Mouse (Mus musculus) midbrain, embryonic 16.5 days (tissue): Measurements from ENCODE around the gene Gm15293. TPM values are rescaled to one million over a fixed set of nuclear protein-coding genes. Genes with fewer than 3 reads are reported as not detected.
"Not testable (repeated sequence)": the region's sequence is repeated elsewhere in the genome, so short reads cannot be mapped to it uniquely, and the experiment has no call there.

Experiments used
- ATAC-seq: fragments of 200-750 bp; cut with Nextera tagmentation; 2 replicates; pipeline ENCODE4 v1.8.0; 2017; ENCODE audit warnings: moderate TSS enrichment
- H3K27ac ChIP-seq: fragments of 300-500 bp; sonication (generic); 2 replicates; pipeline ENCODE4 v1.5.1; 2014; ENCODE audit warnings: mild to moderate bottlenecking, low read length, mixed read lengths
- H3K27me3 ChIP-seq: fragments of 300-500 bp; sonication (generic); 2 replicates; pipeline ENCODE4 v1.6.1; 2014; ENCODE audit warnings: low read depth, low read length, mixed read lengths; ENCODE audit not compliant: control insufficient read depth, insufficient read depth
- H3K36me3 ChIP-seq: fragments of 300-500 bp; sonication (generic); 2 replicates; pipeline ENCODE4 v1.6.1; 2014; ENCODE audit warnings: mild to moderate bottlenecking, low read length, moderate library complexity, mixed read lengths; ENCODE audit not compliant: control insufficient read depth, insufficient read depth
- H3K4me1 ChIP-seq: fragments of 300-500 bp; sonication (generic); 2 replicates; pipeline ENCODE4 v1.6.1; 2014; ENCODE audit warnings: mild to moderate bottlenecking, low read length, mixed read lengths; ENCODE audit not compliant: control insufficient read depth, insufficient read depth
- H3K4me2 ChIP-seq: fragments of 300-500 bp; sonication (generic); 2 replicates; pipeline ENCODE4 v1.6.1; 2014; ENCODE audit warnings: mild to moderate bottlenecking, low read length, mixed read lengths
- H3K4me3 ChIP-seq: fragments of 300-500 bp; sonication (generic); 2 replicates; pipeline ENCODE4 v1.5.1; 2014; ENCODE audit warnings: low read depth, mild to moderate bottlenecking, low read length, moderate library complexity, mixed read lengths
- H3K9ac ChIP-seq: fragments of 300-500 bp; sonication (generic); 2 replicates; pipeline ENCODE4 v1.6.1; 2014; ENCODE audit warnings: low read depth, low read length, mixed read lengths
- H3K9me3 ChIP-seq: fragments of 300-500 bp; sonication (generic); replicated peaks from 2 replicates; pipeline ENCODE4 v1.6.1; 2014; ENCODE audit warnings: mild to moderate bottlenecking, low read length, mixed read lengths; ENCODE audit not compliant: control insufficient read depth, poor library complexity, severe bottlenecking
- WGBS: fragments of 180-500 bp; shearing (Covaris S2); extraction: QIAGEN DNeasy Blood & Tissue Kit; methylation state at CpG from one replicate; pipeline ENCODE4 v1.1.7; 2014; 5-methylcytosine and 5-hydroxymethylcytosine counted together
- polyA plus RNA-seq: library from polyadenylated mRNA; unstranded; fragments of >200 nt; fragmentation: Nextera tagmentation; extraction: Ambion mirVana; gene quantifications from 2 replicates; pipeline ENCODE4 v1.2.1, GENCODE M21; 2015

Gm15293 gene
- not detected in 2 replicates for polyA plus RNA-seq

DNA sequence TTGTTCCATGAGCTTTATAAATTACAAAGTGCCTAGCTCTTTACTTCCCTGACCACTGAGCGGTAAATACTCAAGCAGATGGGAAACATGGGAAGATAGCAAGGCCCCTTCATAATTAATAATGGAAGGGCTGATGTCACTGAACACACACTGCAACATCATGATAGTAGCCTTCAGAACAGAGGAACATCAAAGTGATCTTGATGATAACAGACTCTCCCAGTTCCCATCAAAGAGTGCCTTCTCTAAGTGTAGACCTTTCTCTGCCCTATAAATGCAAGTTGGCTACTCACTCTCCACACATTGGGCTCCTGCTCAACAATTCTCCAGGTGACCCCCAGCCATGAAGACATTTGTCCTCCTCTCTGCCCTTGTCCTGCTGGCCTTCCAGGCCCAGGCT is at the start of gene Gm15293:
Gene Gm15293 (plus strand): TSS at position 301 of the 400 bp plus-strand sequence.
- H3K27me3 ChIP-seq, H3K36me3 ChIP-seq, H3K4me3 ChIP-seq, H3K27ac ChIP-seq, H3K9ac ChIP-seq, H3K4me1 ChIP-seq, ATAC-seq, H3K4me2 ChIP-seq, H3K9me3 ChIP-seq: not testable (repeated sequence)
- WGBS, result no CpG with 5 or more reads among the region's 1 CpGs

DNA sequence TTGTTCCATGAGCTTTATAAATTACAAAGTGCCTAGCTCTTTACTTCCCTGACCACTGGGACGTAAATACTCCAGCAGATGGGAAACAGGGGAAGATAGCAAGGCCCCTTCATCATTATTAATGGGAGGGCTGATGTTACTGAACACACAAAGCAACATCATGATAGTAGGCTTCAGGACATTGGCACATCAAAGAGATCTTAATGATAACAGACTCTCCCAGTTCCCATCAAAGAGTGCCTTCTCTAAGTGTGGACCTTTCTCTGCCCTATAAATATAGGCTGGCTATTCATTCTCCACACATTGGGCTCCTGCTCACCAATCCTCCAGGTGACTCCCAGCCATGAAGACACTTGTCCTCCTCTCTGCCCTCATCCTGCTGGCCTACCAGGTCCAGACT is 39.4 kb upstream of the Gm15293 start, which contains the start of gene Defa22:
Gene Defa22 (plus strand): TSS at position 301 of the 400 bp plus-strand sequence.
- no CpG with 5 or more reads among the region's 1 CpGs for WGBS
- ATAC-seq, result not testable (repeated sequence)

DNA sequence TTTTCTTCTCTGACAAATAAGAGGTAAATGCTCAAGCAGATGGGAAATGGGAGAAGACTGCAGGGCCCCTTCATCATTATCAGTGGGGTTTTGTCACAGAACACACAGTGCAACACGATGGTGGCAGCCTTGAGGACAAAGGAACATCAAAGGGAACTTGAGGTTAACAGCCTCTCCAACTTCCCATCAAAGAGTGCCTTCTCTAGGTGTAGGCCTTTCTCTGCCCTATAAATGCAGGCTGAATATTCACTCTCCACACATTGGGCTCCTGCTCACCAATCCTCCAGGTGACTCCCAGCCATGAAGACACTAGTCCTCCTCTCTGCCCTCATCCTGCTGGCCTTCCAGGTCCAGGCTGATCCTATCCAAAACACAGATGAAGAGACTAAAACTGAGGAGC is 10.0 kb upstream of the Gm15293 start, which contains the start of gene Defa31:
Gene Defa31 (plus strand): TSS at position 301 of the 400 bp plus-strand sequence.
- not testable (repeated sequence) for H3K9ac ChIP-seq, H3K27ac ChIP-seq, H3K9me3 ChIP-seq, H3K4me1 ChIP-seq, H3K4me2 ChIP-seq, H3K27me3 ChIP-seq, ATAC-seq, H3K4me3 ChIP-seq, H3K36me3 ChIP-seq
- WGBS, result no CpG with 5 or more reads among the region's 1 CpGs

More for the DNA sequence above, 39.4 kb upstream of the Gm15293 start, which contains the start of gene Defa22:
- not testable (repeated sequence) for H3K9ac ChIP-seq, H3K4me3 ChIP-seq, H3K27ac ChIP-seq, H3K4me1 ChIP-seq, H3K36me3 ChIP-seq, H3K9me3 ChIP-seq, H3K27me3 ChIP-seq, H3K4me2 ChIP-seq

Other genes with a start within 250 kb of the Gm15293 start
- gene Defa21, start 176.0 kb upstream of the Gm15293 start, polyA plus RNA-seq, result not detected in 2 replicates
- gene Defa23, start 146.5 kb upstream of the Gm15293 start, polyA plus RNA-seq, result not detected in 2 replicates
- gene Defa35, start 136.5 kb upstream of the Gm15293 start, polyA plus RNA-seq, result not detected in 2 replicates
- not detected in 2 replicates for gene Defa25, start 117.1 kb upstream of the Gm15293 start, polyA plus RNA-seq
- not detected in 2 replicates for gene Gm14851, start 105.5 kb upstream of the Gm15293 start, polyA plus RNA-seq
- not detected in 2 replicates for gene Defa30, start 66.9 kb upstream of the Gm15293 start, polyA plus RNA-seq
- not detected in 2 replicates for gene Defa22, start 39.3 kb upstream of the Gm15293 start, polyA plus RNA-seq
- not detected in 2 replicates for gene Defa31, start 9.9 kb upstream of the Gm15293 start, polyA plus RNA-seq
- not detected in 2 replicates for gene Gm15292, start 48.2 kb downstream of the Gm15293 start, polyA plus RNA-seq
- not detected in 2 replicates for gene Defa27, start 114.0 kb downstream of the Gm15293 start, polyA plus RNA-seq
- not detected in 2 replicates for gene Defa29, start 125.5 kb downstream of the Gm15293 start, polyA plus RNA-seq
- not detected in 2 replicates for gene Defa2, start 177.0 kb downstream of the Gm15293 start, polyA plus RNA-seq
- gene Defa33, start 190.2 kb downstream of the Gm15293 start, polyA plus RNA-seq, result not detected in 2 replicates
- gene Defa36, start 225.8 kb downstream of the Gm15293 start, polyA plus RNA-seq, result not detected in 2 replicates